ENCODE assay signal across 12 mouse cellular contexts in genomic region chr13:102895894-102896293, GRCm38 (mm10).
DNase-seq lines count a peak whose midpoint lies in the region; ATAC-seq and TF ChIP-seq lines count a peak whose summit lies in the region.
"Had no signal": no experiment of that assay in that cellular context is flagged by ENCODE, and none has a peak within 500 bp of the region (broad histone marks: within the 10 kb centered on the region; RNA-seq: fewer than 3 reads in every experiment).

No protein-coding gene starts in this region.

- H3K27me3 ChIP-seq in midbrain, embryonic 11.5 days (ENCODE audit: control insufficient read depth, insufficient read depth, low read length): no peaks in the 10 kb centered on the region
- H3K27me3 ChIP-seq in midbrain, embryonic 13.5 days: no peaks in the 10 kb centered on the region
- H3K27me3 ChIP-seq in ES-Bruce4 (ENCODE audit: control insufficient read depth, insufficient read depth, low read length, poor library complexity, severe bottlenecking): no peaks in the 10 kb centered on the region
- no peaks in the 10 kb centered on the region for H3K27me3 ChIP-seq in splenic B cell, adult 2 months (ENCODE audit: control insufficient read depth, insufficient read depth, low read length, poor library complexity, severe bottlenecking)
- H3K27me3 ChIP-seq in intestine, embryonic 16.5 days (replicated peaks; ENCODE audit: control insufficient read depth, insufficient read depth, low read length): no peaks in the 10 kb centered on the region
- H3K27me3 ChIP-seq: embryonic facial prominence, embryonic 12.5 days; intestine, embryonic 15.5 days; limb, embryonic 13.5 days had no signal

- H3K9me3 ChIP-seq in midbrain, embryonic 11.5 days (ENCODE audit: control insufficient read depth, low read length): no peaks in the 10 kb centered on the region
- H3K9me3 ChIP-seq in midbrain, embryonic 13.5 days: no peaks in the 10 kb centered on the region
- no peaks in the 10 kb centered on the region for H3K9me3 ChIP-seq in ES-Bruce4 (replicated peaks; ENCODE audit: control insufficient read depth, insufficient read depth, low read length, poor library complexity, severe bottlenecking)
- no peaks in the 10 kb centered on the region for H3K9me3 ChIP-seq in intestine, embryonic 16.5 days (ENCODE audit: control insufficient read depth, low read length)
- H3K9me3 ChIP-seq: embryonic facial prominence, embryonic 12.5 days; intestine, embryonic 15.5 days; limb, embryonic 13.5 days had no signal

- H3K4me2 ChIP-seq in midbrain, embryonic 11.5 days: no peak overlapping the region
- no peak overlapping the region for H3K4me2 ChIP-seq in midbrain, embryonic 13.5 days (replicated peaks)
- no peak overlapping the region for H3K4me2 ChIP-seq in intestine, embryonic 16.5 days (ENCODE audit: low read depth, low read length)
- H3K4me2 ChIP-seq: embryonic facial prominence, embryonic 12.5 days; limb, embryonic 13.5 days; lung, embryonic 14.5 days had no signal

- WGBS in midbrain, embryonic 11.5 days: 52% methylated on average over 6 of the region's 6 CpGs
- WGBS in midbrain, embryonic 13.5 days: 30% methylated on average over 6 of the region's 6 CpGs
- WGBS in intestine, embryonic 16.5 days: 72% methylated on average over 6 of the region's 6 CpGs

- no peak for TF ChIP-seq CTCF in ES-Bruce4 (IDR thresholded peaks at IDR 0.05; ENCODE audit: low read depth, low read length)

- H3K4me3 ChIP-seq in midbrain, embryonic 11.5 days (ENCODE audit: low read depth, low read length): no peak overlapping the region
- H3K4me3 ChIP-seq in midbrain, embryonic 13.5 days (replicated peaks): no peak overlapping the region
- no peak overlapping the region for H3K4me3 ChIP-seq in ES-Bruce4 (ENCODE audit: low read depth, low read length)
- H3K4me3 ChIP-seq in intestine, embryonic 16.5 days (ENCODE audit: low read length): no peak overlapping the region
- H3K4me3 ChIP-seq: embryonic facial prominence, embryonic 12.5 days; intestine, embryonic 15.5 days; limb, embryonic 13.5 days had no signal

- H3K4me1 ChIP-seq in midbrain, embryonic 11.5 days (ENCODE audit: control insufficient read depth, insufficient read depth, low read length): peaks cover 17% of the 10 kb centered on the region
- H3K4me1 ChIP-seq in midbrain, embryonic 13.5 days (replicated peaks): peaks cover 48% of the 10 kb centered on the region
- H3K4me1 ChIP-seq in ES-Bruce4 (ENCODE audit: control insufficient read depth, insufficient read depth, low read length): peaks cover 12% of the 10 kb centered on the region
- H3K4me1 ChIP-seq in intestine, embryonic 16.5 days (ENCODE audit: control insufficient read depth, insufficient read depth, low read length): peaks cover 50% of the 10 kb centered on the region

- peak; percentile 41; the same call in 1 of the 2 replicates for ATAC-seq in midbrain, embryonic 11.5 days (ENCODE audit: low FRiP score)
- no peak for ATAC-seq in midbrain, embryonic 13.5 days
- no peak for ATAC-seq in intestine, embryonic 16.5 days
- ATAC-seq: intestine, embryonic 15.5 days had no signal

- no peak overlapping the region for H3K27ac ChIP-seq in midbrain, embryonic 11.5 days (ENCODE audit: low read depth, low read length)
- H3K27ac ChIP-seq in midbrain, embryonic 13.5 days: no peak overlapping the region
- no peak overlapping the region for H3K27ac ChIP-seq in ES-Bruce4 (ENCODE audit: insufficient read depth, low read length)
- no peak overlapping the region for H3K27ac ChIP-seq in intestine, embryonic 16.5 days (ENCODE audit: low read length)
- H3K27ac ChIP-seq: embryonic facial prominence, embryonic 12.5 days; intestine, embryonic 15.5 days; limb, embryonic 13.5 days had no signal

- TF ChIP-seq EP300 in ES-Bruce4 (IDR thresholded peaks at IDR 0.05; ENCODE audit: insufficient read depth, low read depth, low read length): peak; percentile 98

- no peak overlapping the region for H3K9ac ChIP-seq in midbrain, embryonic 11.5 days (ENCODE audit: low read length)
- no peak overlapping the region for H3K9ac ChIP-seq in midbrain, embryonic 13.5 days (replicated peaks)
- no peak overlapping the region for H3K9ac ChIP-seq in ES-Bruce4 (ENCODE audit: low read depth, poor library complexity, severe bottlenecking)
- no peak overlapping the region for H3K9ac ChIP-seq in intestine, embryonic 16.5 days (ENCODE audit: low read depth, low read length)
- H3K9ac ChIP-seq: embryonic facial prominence, embryonic 12.5 days; intestine, embryonic 15.5 days; limb, embryonic 13.5 days; lung, embryonic 14.5 days had no signal

- peak; percentile 82 for DNase-seq in midbrain, embryonic 11.5 days (ENCODE audit: low spot score, missing footprints)
- DNase-seq in fibroblast of lung, adult 2 months (ENCODE audit: low read depth): peak; percentile 71
- peak; percentile 53 for DNase-seq in splenic B cell, adult 2 months (ENCODE audit: low read depth, low spot score)
- DNase-seq in left cerebral cortex, adult 18-20 months (ENCODE audit: low spot score in 2 of 2): no peak
- DNase-seq: lung, embryonic 14.5 days; right cerebral cortex, postnatal 14 days had no signal

- no peaks in the 10 kb centered on the region for H3K36me3 ChIP-seq in midbrain, embryonic 11.5 days (ENCODE audit: control insufficient read depth, insufficient read depth, low read length)
- no peaks in the 10 kb centered on the region for H3K36me3 ChIP-seq in midbrain, embryonic 13.5 days
- H3K36me3 ChIP-seq in ES-Bruce4 (ENCODE audit: control insufficient read depth, insufficient read depth, low read length, poor library complexity, severe bottlenecking): no peaks in the 10 kb centered on the region
- H3K36me3 ChIP-seq in splenic B cell, adult 2 months (ENCODE audit: control insufficient read depth, insufficient read depth, low read length, poor library complexity, severe bottlenecking): no peaks in the 10 kb centered on the region
- H3K36me3 ChIP-seq in intestine, embryonic 16.5 days (ENCODE audit: control insufficient read depth, insufficient read depth, low read length): no peaks in the 10 kb centered on the region
- H3K36me3 ChIP-seq: embryonic facial prominence, embryonic 12.5 days; intestine, embryonic 15.5 days; limb, embryonic 13.5 days had no signal

- no peak for TF ChIP-seq POLR2A in ES-Bruce4 (IDR thresholded peaks at IDR 0.05; ENCODE audit: insufficient read depth, low read length)

Comparison
In these comparisons a context has a peak if more than half of its experiments do, and no peak if none do; other contexts are left out.
1. DNase-seq: peak in midbrain, embryonic 11.5 days (single experiment), fibroblast of lung, adult 2 months (single experiment) and splenic B cell, adult 2 months (single experiment); none in left cerebral cortex, adult 18-20 months (0 of 2).